Mouse (Mus musculus) kidney, postnatal 0 days (tissue): Measurements from ENCODE around the gene Scfd2. TPM values are rescaled to one million over a fixed set of nuclear protein-coding genes. Genes with fewer than 3 reads are reported as not detected.
A peak's percentile ranks its signal among the peaks of the same experiment; 100 is the strongest.

Experiments
- ATAC-seq: fragments of 200-750 bp; cut with Nextera tagmentation; replicated peaks from 2 replicates; pipeline ENCODE4 v1.8.0; 2017; ENCODE audit warnings: low read depth, moderate number of reproducible peaks, moderate TSS enrichment, moderate library complexity; ENCODE audit not compliant: low FRiP score
- DNase-seq: peaks from one replicate; pipeline ENCODE4 v3.0.0-alpha.2; 2016; ENCODE audit warnings: low spot score
- H3K27ac ChIP-seq: fragments of 300-500 bp; sonication (generic); 2 replicates; pipeline ENCODE4 v1.5.1; 2014; ENCODE audit warnings: mild to moderate bottlenecking
- H3K27me3 ChIP-seq: fragments of 300-500 bp; sonication (generic); 2 replicates; pipeline ENCODE4 v1.6.1; 2014; ENCODE audit warnings: low read length, mixed read lengths; ENCODE audit not compliant: insufficient read depth
- H3K36me3 ChIP-seq: fragments of 300-500 bp; sonication (generic); 2 replicates; pipeline ENCODE4 v1.6.1; 2014; ENCODE audit warnings: low read length, mixed read lengths; ENCODE audit not compliant: insufficient read depth
- H3K4me1 ChIP-seq: fragments of 300-500 bp; sonication (generic); replicated peaks from 2 replicates; pipeline ENCODE4 v1.6.1; 2014; ENCODE audit warnings: antibody characterized with exemption, low read length, mixed read lengths; ENCODE audit not compliant: insufficient read depth
- H3K4me2 ChIP-seq: fragments of 300-500 bp; sonication (generic); 2 replicates; pipeline ENCODE4 v1.6.1; 2014; ENCODE audit warnings: mild to moderate bottlenecking, low read length, moderate library complexity, mixed read lengths
- H3K4me3 ChIP-seq: fragments of 300-500 bp; sonication (generic); replicated peaks from 2 replicates; pipeline ENCODE4 v1.5.1; 2014; ENCODE audit warnings: low read depth, low read length
- H3K9ac ChIP-seq: fragments of 300-500 bp; sonication (generic); 2 replicates; pipeline ENCODE4 v1.6.1; 2014; ENCODE audit warnings: low read depth, low read length
- H3K9me3 ChIP-seq: fragments of 300-500 bp; sonication (generic); replicated peaks from 2 replicates; pipeline ENCODE4 v1.6.1; 2016; ENCODE audit warnings: low read length, inconsistent platforms, mixed read lengths
- CTCF ChIP-seq: IDR thresholded peaks from 2 replicates; pipeline ENCODE4 v1.5.1; 2016; ENCODE audit warnings: antibody characterized with exemption, low read depth, mild to moderate bottlenecking, moderate library complexity
- WGBS: fragments of 180-500 bp; shearing (Covaris S2); extraction: QIAGEN DNeasy Blood & Tissue Kit; methylation state at CpG from one replicate; pipeline ENCODE4 v1.1.7; 2014; 5-methylcytosine and 5-hydroxymethylcytosine counted together
- polyA plus RNA-seq: library from polyadenylated mRNA; unstranded; fragments of >200 nt; fragmentation: Nextera tagmentation; extraction: Ambion mirVana; gene quantifications from 2 replicates; pipeline ENCODE4 v1.2.1, GENCODE M21; 2015

Scfd2 gene
- polyA plus RNA-seq, 1 experiment from 2014 or later = 16.8 TPM

DNA sequence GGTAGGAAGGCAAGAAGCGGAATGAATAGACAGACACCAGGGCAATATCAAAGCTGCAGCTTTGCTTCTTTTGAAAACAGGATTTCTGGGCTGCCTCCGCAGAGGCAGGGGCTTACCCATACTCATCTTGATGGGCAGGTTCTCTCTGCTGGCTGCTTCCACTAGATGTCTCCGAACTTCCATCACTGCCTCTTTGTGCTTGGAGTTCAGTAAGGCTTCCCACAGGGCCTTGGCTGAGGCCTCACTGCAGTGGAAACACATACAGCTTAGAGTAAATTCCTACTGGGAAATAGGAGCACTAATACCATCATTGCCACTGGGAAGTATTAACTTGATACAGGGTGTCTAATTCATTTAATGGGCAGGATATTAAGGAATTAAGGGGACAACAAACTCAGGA, 49.5 kb downstream of the Scfd2 start:
- H3K9ac ChIP-seq = no peak overlapping the region
- no peak overlapping the region for H3K4me2 ChIP-seq
- H3K27me3 ChIP-seq = no peaks in the 10 kb centered on the region
- WGBS = 80% methylated on average over 3 of the region's 3 CpGs
- no peak for ATAC-seq
- DNase-seq = no peak
- no peaks in the 10 kb centered on the region for H3K36me3 ChIP-seq
- no peaks in the 10 kb centered on the region for H3K9me3 ChIP-seq
- H3K27ac ChIP-seq = no peak overlapping the region
- TF ChIP-seq CTCF = peak; percentile 16; the same call in 1 of the 2 replicates
- no peaks in the 10 kb centered on the region for H3K4me1 ChIP-seq
- H3K4me3 ChIP-seq = no peak overlapping the region

DNA sequence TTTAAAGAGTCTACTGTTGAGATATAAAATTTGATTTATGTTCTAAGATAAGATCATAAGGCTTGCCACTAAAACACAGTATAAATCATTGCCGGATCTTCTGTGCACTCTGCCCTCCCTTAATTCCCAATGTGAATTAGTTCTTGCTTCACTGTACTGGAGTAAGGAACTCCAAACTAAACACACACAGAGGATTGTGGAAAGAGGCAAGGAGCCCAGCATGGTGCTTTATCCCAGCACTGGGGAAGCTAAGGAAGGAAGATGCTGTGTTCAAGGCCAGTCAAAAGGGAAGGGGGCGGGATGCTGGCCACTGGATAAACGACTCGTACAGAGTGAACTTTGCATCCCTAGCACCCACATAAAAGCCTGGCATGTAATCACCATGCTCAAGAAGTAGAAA, 51.1 kb downstream of the Scfd2 start:
- H3K4me1 ChIP-seq = no peaks in the 10 kb centered on the region
- H3K9ac ChIP-seq = no peak overlapping the region
- no peaks in the 10 kb centered on the region for H3K9me3 ChIP-seq
- H3K27me3 ChIP-seq = no peaks in the 10 kb centered on the region
- ATAC-seq (no peak), DNase-seq (peak; percentile 65)
- no peaks in the 10 kb centered on the region for H3K36me3 ChIP-seq
- 46% methylated on average over 4 of the region's 4 CpGs for WGBS
- H3K4me2 ChIP-seq = no peak overlapping the region
- H3K27ac ChIP-seq = no peak overlapping the region
- H3K4me3 ChIP-seq = no peak overlapping the region
- TF ChIP-seq CTCF = no peak

- H3K27me3 ChIP-seq = no peaks in the 10 kb centered on the region
- no peak overlapping the region for H3K4me2 ChIP-seq
- H3K9ac ChIP-seq = no peak overlapping the region
- H3K36me3 ChIP-seq = no peaks in the 10 kb centered on the region
- TF ChIP-seq CTCF = no peak
- no peak overlapping the region for H3K4me3 ChIP-seq
- no peak overlapping the region for H3K27ac ChIP-seq
- ATAC-seq (no peak), DNase-seq (no peak)
- H3K9me3 ChIP-seq = no peaks in the 10 kb centered on the region
- WGBS = 57% methylated on average over 4 of the region's 4 CpGs
- H3K4me1 ChIP-seq = no peaks in the 10 kb centered on the region
Observed at GRCm38 (mm10) chr5:74479947-74480346, 51.6 kb downstream of the Scfd2 start.

GRCm38 (mm10) chr5:74479157-74479556, 52.4 kb downstream of the Scfd2 start:
- Histone ChIP-seq H3K4me2 (no peak overlapping the region), H3K27me3 (no peaks in the 10 kb centered on the region), H3K4me3 (no peak overlapping the region), H3K9ac (no peak overlapping the region), H3K9me3 (no peaks in the 10 kb centered on the region), H3K27ac (no peak overlapping the region), H3K36me3 (no peaks in the 10 kb centered on the region), H3K4me1 (no peaks in the 10 kb centered on the region)
- 72% methylated on average over 5 of the region's 5 CpGs for WGBS
- DNase-seq (no peak), ATAC-seq (no peak)
- no peak for TF ChIP-seq CTCF

DNA sequence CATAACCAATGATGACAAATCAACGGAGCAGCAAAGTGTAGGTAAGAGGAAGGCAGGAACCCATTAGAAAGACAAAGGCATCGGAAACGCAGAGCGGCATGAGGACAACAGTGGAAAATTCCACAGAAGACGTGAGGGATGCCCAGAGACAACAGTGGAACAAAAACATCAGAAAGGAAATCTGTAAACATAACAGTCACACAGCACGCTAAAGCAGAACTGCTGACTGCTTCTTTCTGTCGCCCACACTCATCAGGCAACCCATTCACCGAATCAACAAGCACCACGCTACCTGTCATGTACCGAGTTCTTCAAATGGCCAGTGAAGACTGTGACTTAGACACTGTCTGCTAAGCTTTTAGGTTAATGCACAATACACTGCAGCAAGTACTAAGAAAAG, 55.0 kb downstream of the Scfd2 start:
- H3K9me3 ChIP-seq = no peaks in the 10 kb centered on the region
- DNase-seq (no peak), ATAC-seq (no peak)
- H3K27ac ChIP-seq = no peak overlapping the region
- H3K36me3 ChIP-seq = no peaks in the 10 kb centered on the region
- no peaks in the 10 kb centered on the region for H3K27me3 ChIP-seq
- 87% methylated on average over 10 of the region's 10 CpGs for WGBS
- H3K4me3 ChIP-seq = no peak overlapping the region
- TF ChIP-seq CTCF = no peak
- H3K9ac ChIP-seq = no peak overlapping the region
- H3K4me2 ChIP-seq = no peak overlapping the region
- H3K4me1 ChIP-seq = no peaks in the 10 kb centered on the region

DNA sequence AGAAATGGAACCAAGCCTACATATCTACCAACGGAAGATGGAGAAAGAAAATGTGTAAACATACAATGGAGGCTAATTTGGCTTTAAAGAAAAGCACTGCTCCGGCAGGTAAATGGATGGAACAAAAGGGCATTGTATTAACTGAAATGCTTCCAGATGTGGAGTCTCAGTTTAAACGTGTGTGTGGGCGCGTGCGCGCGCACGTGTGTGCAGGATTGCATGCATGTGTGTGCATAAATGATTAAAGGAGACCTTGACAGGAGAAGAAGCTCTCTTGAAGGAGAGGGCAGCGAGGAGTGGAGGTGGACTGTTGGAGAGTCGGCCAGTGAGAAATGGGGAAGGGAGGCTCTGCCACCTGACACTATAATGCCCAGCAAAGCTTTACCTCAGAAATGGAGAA, 58.4 kb downstream of the Scfd2 start:
- ATAC-seq (no peak), DNase-seq (no peak)
- no peaks in the 10 kb centered on the region for H3K4me1 ChIP-seq
- H3K27me3 ChIP-seq = no peaks in the 10 kb centered on the region
- no peak overlapping the region for H3K4me2 ChIP-seq
- H3K9ac ChIP-seq = no peak overlapping the region
- TF ChIP-seq CTCF = no peak
- no peak overlapping the region for H3K4me3 ChIP-seq
- no peak overlapping the region for H3K27ac ChIP-seq
- H3K36me3 ChIP-seq = no peaks in the 10 kb centered on the region
- H3K9me3 ChIP-seq = no peaks in the 10 kb centered on the region
- WGBS = 81% methylated on average over 11 of the region's 11 CpGs

- WGBS = 80% methylated on average over 3 of the region's 3 CpGs
- H3K4me1 ChIP-seq = no peaks in the 10 kb centered on the region
- no peak overlapping the region for H3K9ac ChIP-seq
- H3K4me2 ChIP-seq = no peak overlapping the region
- ATAC-seq (no peak), DNase-seq (no peak)
- H3K36me3 ChIP-seq = no peaks in the 10 kb centered on the region
- no peaks in the 10 kb centered on the region for H3K9me3 ChIP-seq
- no peak overlapping the region for H3K4me3 ChIP-seq
- TF ChIP-seq CTCF = no peak
- no peak overlapping the region for H3K27ac ChIP-seq
- H3K27me3 ChIP-seq = no peaks in the 10 kb centered on the region
Observed at GRCm38 (mm10) chr5:74470819-74471218, 60.7 kb downstream of the Scfd2 start.
